Mouse (Mus musculus) MEL (cell line): ENCODE measurements at regions not wholly inside any gene's neighbourhood (a gene's known extent, or its start where the extent isn't known, plus 50 kb on each side); places are given as distances from the start of the nearest gene placed in this dataset.

Source experiments
- CHD1 ChIP-seq: IDR thresholded peaks from 2 replicates; pipeline ENCODE4 v1.6.1; 2012; ENCODE audit warnings: low read depth, mild to moderate bottlenecking, inconsistent platforms, low read length, improper control_type of control experiment
- CTCF ChIP-seq, 3 experiments: IDR thresholded peaks in 2 of 3; conservative IDR thresholded peaks in 1 of 3; 2 replicates each; pipeline ENCODE4 v1.5.1; 2011 to 2012; ENCODE audit warnings: low read length in 3 of 3, low read depth in 2 of 3, mild to moderate bottlenecking in 2 of 3, improper control_type of control experiment in 1 of 3, inconsistent platforms in 1 of 3, mixed read lengths in 1 of 3, moderate library complexity in 1 of 3; ENCODE audit not compliant: control insufficient read depth in 1 of 3, insufficient read depth in 1 of 3, poor library complexity in 1 of 3, severe bottlenecking in 1 of 3
- ELF1 ChIP-seq: IDR thresholded peaks from 2 replicates; pipeline ENCODE4 v1.6.1; 2014; ENCODE audit warnings: low read depth, mild to moderate bottlenecking, inconsistent platforms, low read length, improper control_type of control experiment, moderate library complexity
- EP300 ChIP-seq, 2 experiments: IDR thresholded peaks; 2 replicates each; pipeline ENCODE4 v1.6.1; 2011; ENCODE audit warnings: improper control_type of control experiment in 2 of 2, low read length in 2 of 2, low read depth in 1 of 2, mild to moderate bottlenecking in 1 of 2
- ETS1 ChIP-seq: IDR thresholded peaks from 2 replicates; pipeline ENCODE4 v1.6.1; 2012; ENCODE audit warnings: low read depth, mild to moderate bottlenecking, inconsistent platforms, low read length, improper control_type of control experiment, moderate library complexity
- GATA1 ChIP-seq: IDR thresholded peaks from 2 replicates; pipeline ENCODE4 v1.6.1; 2011; ENCODE audit warnings: low read depth, low read length, improper control_type of control experiment
- POLR2A ChIP-seq, 2 experiments: IDR thresholded peaks; 2 replicates each; pipeline ENCODE4 v1.6.1; 2011 to 2012; ENCODE audit warnings: low read length in 2 of 2, mild to moderate bottlenecking in 2 of 2, control low read depth in 1 of 2, improper control_type of control experiment in 1 of 2, low read depth in 1 of 2, moderate library complexity in 1 of 2; ENCODE audit not compliant: control insufficient read depth in 1 of 2, insufficient read depth in 1 of 2, poor library complexity in 1 of 2
- POLR2AphosphoS2 ChIP-seq: IDR thresholded peaks from 2 replicates; pipeline ENCODE4 v1.6.1; 2011; ENCODE audit warnings: low read length, improper control_type of control experiment
- POLR2AphosphoS5 ChIP-seq: IDR thresholded peaks from 2 replicates; pipeline ENCODE4 v1.6.1; 2012; ENCODE audit warnings: low read depth, borderline replicate concordance, mild to moderate bottlenecking, inconsistent platforms, low read length, moderate library complexity, mixed read lengths
- TBP ChIP-seq: IDR thresholded peaks from 2 replicates; pipeline ENCODE4 v1.8.0; 2011; ENCODE audit warnings: low read depth, low read length, improper control_type of control experiment
- TCF12 ChIP-seq: IDR thresholded peaks from 2 replicates; pipeline ENCODE4 v1.6.1; 2014; ENCODE audit warnings: low read depth, mild to moderate bottlenecking, inconsistent platforms, low read length, improper control_type of control experiment, moderate library complexity
- UBTF ChIP-seq: IDR thresholded peaks from 2 replicates; pipeline ENCODE4 v1.6.1; 2012; ENCODE audit warnings: low read depth, mild to moderate bottlenecking, inconsistent platforms, low read length, improper control_type of control experiment, moderate library complexity, borderline replicate concordance; ENCODE audit not compliant: insufficient read depth
- USF2 ChIP-seq, 2 experiments: IDR thresholded peaks; 2 replicates each; pipeline ENCODE4 v1.6.1; 2011 to 2012; ENCODE audit warnings: improper control_type of control experiment in 2 of 2, low read length in 2 of 2, borderline replicate concordance in 1 of 2, inconsistent platforms in 1 of 2, low read depth in 1 of 2, mild to moderate bottlenecking in 1 of 2; ENCODE audit not compliant: insufficient read depth in 1 of 2

DNA sequence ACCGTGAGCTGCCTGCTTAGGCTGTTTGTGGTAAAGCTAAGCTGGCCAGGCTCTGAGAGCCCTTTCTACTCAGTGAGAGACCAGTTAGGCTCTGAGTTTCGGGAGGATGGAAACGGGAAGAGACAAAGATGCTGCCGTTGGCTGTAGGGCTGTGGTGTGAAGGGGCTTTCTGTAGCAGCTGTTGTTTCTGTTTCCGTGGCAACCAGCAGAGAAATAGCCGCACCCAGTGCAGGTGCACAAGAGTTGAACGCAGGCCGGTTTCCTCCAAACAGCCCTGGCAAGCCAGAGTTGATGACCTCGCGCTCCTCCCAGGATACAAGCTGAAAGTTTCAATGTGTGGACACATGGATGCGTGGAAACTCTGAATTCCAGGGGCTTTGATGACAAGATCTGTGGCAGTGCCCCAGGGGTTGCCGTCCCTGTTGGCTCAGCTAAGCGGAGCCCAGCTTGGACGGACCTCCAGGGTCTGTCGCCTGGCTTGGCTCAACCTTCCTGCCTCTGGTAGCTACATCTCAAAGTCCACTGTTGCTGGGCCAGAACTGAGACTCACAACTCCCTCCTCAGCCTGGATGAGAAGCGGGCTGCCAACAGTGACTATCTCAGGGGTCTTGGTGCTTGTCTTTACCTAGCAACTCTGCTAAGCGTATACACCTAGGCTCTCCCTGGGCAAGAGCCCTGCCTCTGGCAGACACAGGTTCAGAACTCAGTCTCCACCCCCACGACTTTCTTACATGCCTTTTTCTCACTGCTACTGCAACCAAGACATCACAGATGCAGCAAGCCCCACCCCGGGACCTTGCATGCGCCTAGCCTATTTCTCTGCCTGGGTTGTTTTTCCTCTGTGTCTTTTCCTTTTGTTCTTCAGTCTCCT, 192.6 kb upstream of the Map3k1 start:
- TF ChIP-seq TBP (no peak), ETS1 (no peak), CTCF (IDR thresholded peaks at IDR 0.05 in 2 of 3, conservative IDR thresholded peaks at IDR 0.05 in 1 of 3; ENCODE audit: control insufficient read depth in 1 of 3, insufficient read depth in 1 of 3, low read depth in 2 of 3, low read length in 3 of 3, poor library complexity in 1 of 3, severe bottlenecking in 1 of 3) (no peak), EP300 (IDR thresholded peaks at IDR 0.05; ENCODE audit: low read depth in 1 of 2, low read length in 2 of 2) (no peak), UBTF (no peak), POLR2AphosphoS5 (no peak), POLR2AphosphoS2 (no peak), GATA1 (no peak), POLR2A (IDR thresholded peaks at IDR 0.05; ENCODE audit: control insufficient read depth in 1 of 2, insufficient read depth in 1 of 2, low read depth in 1 of 2, low read length in 2 of 2, poor library complexity in 1 of 2) (no peak), ELF1 (no peak), TCF12 (no peak), USF2 (IDR thresholded peaks at IDR 0.05; ENCODE audit: borderline replicate concordance in 1 of 2, insufficient read depth in 1 of 2, low read depth in 1 of 2, low read length in 2 of 2) (no peak), CHD1 (no peak)
